Mouse (Mus musculus) megakaryocyte, embryonic 14.5 days (primary cell): ENCODE measurements at regions not wholly inside any gene's neighbourhood (a gene's known extent, or its start where the extent isn't known, plus 50 kb on each side); places are given as distances from the start of the nearest gene placed in this dataset.

Experiments
- H3K27me3 ChIP-seq: replicated peaks from 2 replicates; pipeline ENCODE3; 2012; ENCODE audit warnings: inconsistent platforms
- H3K36me3 ChIP-seq: replicated peaks from 2 replicates; pipeline ENCODE3; 2012; ENCODE audit warnings: low read length, inconsistent platforms, mixed read lengths
- H3K4me1 ChIP-seq: 2 replicates; pipeline ENCODE4 v1.6.1; 2012; ENCODE audit warnings: inconsistent platforms
- H3K4me3 ChIP-seq: replicated peaks from 2 replicates; pipeline ENCODE3; 2012; ENCODE audit warnings: moderate library complexity, mild to moderate bottlenecking, inconsistent platforms
- H3K9me3 ChIP-seq: 2 replicates; pipeline ENCODE4 v1.6.1; 2012; ENCODE audit warnings: inconsistent platforms
- FLI1 ChIP-seq: IDR thresholded peaks from 2 replicates; pipeline ENCODE4 v1.6.1; 2012; ENCODE audit warnings: low read length, inconsistent platforms, mixed read lengths
- GATA1 ChIP-seq: IDR thresholded peaks from 3 replicates; pipeline ENCODE4 v1.6.1; 2012; ENCODE audit warnings: mixed read lengths, low read length, inconsistent platforms, borderline replicate concordance

- TF ChIP-seq FLI1: no peak
- no peak for TF ChIP-seq GATA1
- Histone ChIP-seq H3K27me3 (peaks cover 25% of the 10 kb centered on the region), H3K4me3 (peak overlapping the region; percentile 70), H3K9me3 (no peaks in the 10 kb centered on the region), H3K4me1 (peaks cover 12% of the 10 kb centered on the region), H3K36me3 (no peaks in the 10 kb centered on the region)
Measured at GRCm38 (mm10) chr7:115217255-115217654, 473.8 kb downstream of the Insc start.

DNA sequence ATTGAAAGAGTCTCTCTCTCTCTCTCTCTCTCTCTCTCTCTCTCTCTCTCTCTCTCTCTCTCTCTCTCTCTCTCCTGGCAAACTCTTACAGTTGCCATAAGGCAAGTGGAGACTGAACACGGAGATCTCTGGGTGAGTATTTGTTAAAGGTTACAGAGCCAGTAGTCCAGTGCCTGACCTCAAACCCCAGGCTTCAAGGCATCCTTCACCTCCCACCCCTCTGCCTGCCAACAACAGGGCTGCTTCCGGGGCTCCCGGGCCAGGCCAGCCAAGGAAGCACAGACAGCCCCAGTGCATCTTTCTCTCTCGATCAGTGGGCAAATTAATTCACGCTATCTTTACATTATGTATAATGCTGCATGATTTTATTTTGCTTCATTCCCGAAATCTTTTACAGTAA lies 474.2 kb downstream of the Insc start:
- Histone ChIP-seq H3K4me1 (peaks cover 12% of the 10 kb centered on the region), H3K36me3 (no peaks in the 10 kb centered on the region), H3K9me3 (no peaks in the 10 kb centered on the region), H3K27me3 (peaks cover 25% of the 10 kb centered on the region), H3K4me3 (no peak overlapping the region)
- TF ChIP-seq GATA1 (no peak), FLI1 (no peak)

GRCm38 (mm10) chr7:115218596-115219180 lies 475.2 kb downstream of the Insc start:
- H3K4me1 ChIP-seq: peaks cover 12% of the 10 kb centered on the region
- TF ChIP-seq FLI1 (no peak), GATA1 (no peak)
- H3K9me3 ChIP-seq: no peaks in the 10 kb centered on the region
- no peaks in the 10 kb centered on the region for H3K36me3 ChIP-seq
- H3K4me3 ChIP-seq: no peak overlapping the region
- H3K27me3 ChIP-seq: peaks cover 23% of the 10 kb centered on the region

DNA sequence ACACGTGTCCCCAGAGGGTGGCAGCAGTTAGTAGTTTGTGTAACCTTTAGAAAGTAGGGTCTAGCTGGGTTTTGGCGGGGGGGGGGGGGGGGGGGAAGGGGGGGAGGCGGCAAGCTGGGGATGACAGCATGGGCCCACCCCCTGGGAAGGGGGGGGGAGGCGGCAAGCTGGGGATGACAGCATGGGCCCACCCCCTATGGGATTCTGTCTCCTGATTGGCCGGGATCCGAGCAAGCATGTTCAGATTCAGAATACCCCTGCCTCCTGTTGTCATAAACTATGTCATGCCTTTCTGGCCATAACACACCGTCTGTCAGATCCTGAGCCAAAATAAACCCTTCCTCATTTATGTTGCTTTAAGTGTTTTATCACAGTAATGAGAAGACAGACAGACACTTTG lies 479.1 kb downstream of the Insc start:
- no peaks in the 10 kb centered on the region for H3K36me3 ChIP-seq
- H3K9me3 ChIP-seq: no peaks in the 10 kb centered on the region
- H3K27me3 ChIP-seq: peaks cover 15% of the 10 kb centered on the region
- peaks cover 12% of the 10 kb centered on the region for H3K4me1 ChIP-seq
- TF ChIP-seq GATA1 (no peak), FLI1 (no peak)
- no peak overlapping the region for H3K4me3 ChIP-seq

DNA sequence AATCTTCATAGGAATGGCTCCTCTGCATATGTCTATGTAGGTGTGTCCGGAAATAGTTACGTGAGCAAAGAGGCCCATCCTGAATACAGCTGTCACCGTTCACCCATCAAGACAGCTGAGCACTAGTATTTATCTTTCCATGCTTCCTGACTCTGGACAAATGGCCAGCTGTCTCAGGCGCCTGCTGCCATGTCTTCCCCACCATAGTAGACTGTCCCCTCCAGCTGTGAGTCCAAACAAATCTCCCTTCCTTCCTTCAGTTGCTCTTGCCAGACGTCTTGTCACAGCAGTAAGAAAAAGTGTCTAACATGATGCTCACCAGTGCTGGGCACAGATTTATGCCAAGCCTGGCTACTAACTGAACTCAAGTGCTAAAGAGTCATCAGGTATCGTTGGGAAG lies 487.0 kb downstream of the Insc start:
- Histone ChIP-seq H3K27me3 (peaks cover 5% of the 10 kb centered on the region), H3K4me1 (peaks cover 5% of the 10 kb centered on the region; the same call in 1 of the 2 replicates), H3K4me3 (no peak overlapping the region), H3K36me3 (no peaks in the 10 kb centered on the region), H3K9me3 (no peaks in the 10 kb centered on the region)
- no peak for TF ChIP-seq GATA1
- no peak for TF ChIP-seq FLI1

GRCm38 (mm10) chr7:115233850-115234436 lies 490.4 kb downstream of the Insc start:
- peaks cover 5% of the 10 kb centered on the region; the same call in 1 of the 2 replicates for H3K4me1 ChIP-seq

GRCm38 (mm10) chr7:115237131-115237530 lies 493.6 kb downstream of the Insc start:
- peaks cover 5% of the 10 kb centered on the region; the same call in 1 of the 2 replicates for H3K4me1 ChIP-seq
- H3K4me3 ChIP-seq: no peak overlapping the region
- H3K36me3 ChIP-seq: no peaks in the 10 kb centered on the region
- no peaks in the 10 kb centered on the region for H3K9me3 ChIP-seq
- TF ChIP-seq FLI1 (no peak), GATA1 (no peak)
- H3K27me3 ChIP-seq: peaks cover 4% of the 10 kb centered on the region

More at GRCm38 (mm10) chr7:115233850-115234436, 490.4 kb downstream of the Insc start:
- no peak for TF ChIP-seq GATA1
- TF ChIP-seq FLI1: no peak
- Histone ChIP-seq H3K36me3 (no peaks in the 10 kb centered on the region), H3K27me3 (peaks cover 4% of the 10 kb centered on the region), H3K9me3 (no peaks in the 10 kb centered on the region), H3K4me3 (no peak overlapping the region)

DNA sequence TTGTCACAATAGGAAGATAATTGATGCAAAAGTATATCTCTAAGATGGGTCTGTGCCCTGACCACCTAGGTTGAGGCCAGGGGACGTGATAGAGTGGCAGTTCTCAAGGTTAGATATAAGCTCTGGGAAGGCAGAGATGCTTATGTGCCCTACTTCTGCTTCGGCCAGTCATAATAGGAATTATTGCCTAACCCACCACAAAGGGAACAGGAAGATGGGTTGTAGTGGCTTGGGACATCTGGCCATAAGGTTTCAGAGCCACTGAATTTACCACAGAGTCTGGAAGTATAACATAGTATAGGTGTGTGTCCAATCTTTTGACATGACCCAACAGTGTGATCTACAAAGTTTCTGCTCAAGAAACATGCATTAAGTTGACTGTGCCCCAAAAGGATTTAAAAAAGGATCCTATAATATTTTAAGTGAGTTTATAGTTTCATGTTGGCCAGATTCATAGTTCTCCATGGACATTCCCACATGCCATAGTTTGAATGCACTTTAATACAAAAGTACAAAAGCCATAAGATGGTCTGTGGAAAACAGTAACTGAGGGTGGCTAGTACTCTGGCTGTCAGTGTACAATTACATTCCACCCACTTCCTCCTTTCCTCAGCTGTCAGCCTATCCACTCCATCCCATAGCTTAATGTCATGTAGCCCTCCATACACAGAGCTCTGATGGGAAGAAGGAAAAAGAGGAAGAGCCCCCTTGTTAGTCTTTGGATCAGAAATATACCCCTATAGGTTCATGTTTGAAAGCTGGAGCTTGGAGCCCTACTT lies 508.3 kb downstream of the Insc start:
- Histone ChIP-seq H3K4me1 (no peaks in the 10 kb centered on the region), H3K9me3 (no peaks in the 10 kb centered on the region), H3K27me3 (peaks cover 2% of the 10 kb centered on the region), H3K36me3 (no peaks in the 10 kb centered on the region), H3K4me3 (no peak overlapping the region)
- TF ChIP-seq FLI1 (no peak), GATA1 (no peak)

- Histone ChIP-seq H3K9me3 (no peaks in the 10 kb centered on the region), H3K36me3 (no peaks in the 10 kb centered on the region), H3K4me1 (no peaks in the 10 kb centered on the region), H3K4me3 (no peak overlapping the region), H3K27me3 (peaks cover 2% of the 10 kb centered on the region)
- TF ChIP-seq FLI1 (no peak), GATA1 (no peak)
Measured at GRCm38 (mm10) chr7:115252370-115252750, 508.9 kb downstream of the Insc start.

GRCm38 (mm10) chr7:115258626-115259025 lies 515.1 kb downstream of the Insc start:
- Histone ChIP-seq H3K27me3 (peaks cover 3% of the 10 kb centered on the region), H3K9me3 (no peaks in the 10 kb centered on the region; the same call in 1 of the 2 replicates), H3K36me3 (no peaks in the 10 kb centered on the region), H3K4me1 (no peaks in the 10 kb centered on the region), H3K4me3 (no peak overlapping the region)
- TF ChIP-seq FLI1 (no peak), GATA1 (no peak)
